Mouse (Mus musculus) E14TG2a.4 (cell line): ENCODE measurements around the gene Rps15.

ENCODE experiments used
- CTCF ChIP-seq: conservative IDR thresholded peaks from 2 replicates; pipeline ENCODE4 v1.5.1; 2014; ENCODE audit warnings: low read length
- NANOG ChIP-seq: IDR thresholded peaks from 2 replicates; pipeline ENCODE4 v1.6.1; 2014; ENCODE audit warnings: borderline replicate concordance, low read length, mixed read lengths
- POU5F1 ChIP-seq: IDR thresholded peaks from 2 replicates; pipeline ENCODE4 v1.6.1; 2014; ENCODE audit warnings: low read length, borderline replicate concordance

- TF ChIP-seq CTCF (no peak), POU5F1 (no peak), NANOG (no peak)
Observed at GRCm38 (mm10) chr10:80252011-80252410, 40.2 kb upstream of the Rps15 start.
